Mouse (Mus musculus) cerebellum, postnatal 4 days (tissue): ENCODE data around the gene Fyb2.

Experiments used
- DNase-seq, 2 experiments: peaks; one replicate each; pipeline ENCODE4 v3.0.0; 2022; ENCODE audit warnings: low spot score in 2 of 2, mixed read lengths in 1 of 2

Fyb2 gene

GRCm38 (mm10) chr4:105007360-105008018, 94.2 kb downstream of the Fyb2 start:
- DNase-seq, result no peak

- no peak for DNase-seq
Observed at GRCm38 (mm10) chr4:105013718-105014117, 100.5 kb downstream of the Fyb2 start.

GRCm38 (mm10) chr4:105015496-105015895, 102.2 kb downstream of the Fyb2 start:
- DNase-seq, result no peak

GRCm38 (mm10) chr4:105016006-105016613, 102.9 kb downstream of the Fyb2 start:
- DNase-seq, result no peak

- DNase-seq, result no peak
Observed at GRCm38 (mm10) chr4:105027278-105027677, 114.0 kb downstream of the Fyb2 start.

DNA sequence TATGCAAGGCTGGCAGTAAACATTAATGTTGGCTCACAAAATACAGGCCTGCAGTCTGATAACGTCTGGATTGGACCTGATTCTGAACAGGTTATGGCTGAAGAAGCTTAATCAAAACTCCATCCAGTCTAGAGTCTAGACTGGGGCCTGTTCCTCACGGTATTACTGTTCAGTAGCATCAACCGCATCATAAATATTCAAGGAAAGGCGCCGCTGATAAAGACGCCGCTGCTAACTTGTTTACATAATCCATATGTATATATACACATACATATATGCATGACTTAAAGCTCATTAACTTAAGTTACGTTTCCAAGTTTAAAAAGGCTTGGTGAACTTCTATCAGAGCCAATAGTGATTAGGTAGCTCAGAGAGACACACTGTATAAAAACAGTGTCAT, 117.8 kb downstream of the Fyb2 start:
- DNase-seq, result no peak

GRCm38 (mm10) chr4:105033153-105033552, 119.9 kb downstream of the Fyb2 start:
- no peak for DNase-seq

GRCm38 (mm10) chr4:105034259-105034658, 121.0 kb downstream of the Fyb2 start:
- no peak for DNase-seq

DNA sequence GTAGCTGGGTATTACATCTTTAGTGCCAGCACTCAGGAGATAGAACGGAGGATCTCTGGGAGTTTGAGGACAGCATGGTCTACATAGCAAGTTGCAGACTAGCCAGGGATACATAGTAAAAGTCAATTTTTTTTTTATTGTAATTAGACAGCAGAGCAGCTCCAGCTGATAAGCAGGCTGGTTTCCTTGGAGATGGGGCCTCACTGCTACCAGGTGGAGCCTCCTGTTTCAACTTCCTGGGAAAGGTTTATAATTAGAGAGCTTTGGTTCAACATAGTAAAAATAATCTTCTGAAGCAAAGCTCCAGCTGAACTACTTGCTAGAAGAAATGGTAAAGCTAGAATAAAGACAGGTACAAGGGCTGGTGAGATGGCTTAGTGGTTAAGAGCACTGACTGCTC, 136.8 kb downstream of the Fyb2 start:
- no peak for DNase-seq

GRCm38 (mm10) chr4:105051291-105051690, 138.0 kb downstream of the Fyb2 start:
- DNase-seq, result no peak
